Mouse (Mus musculus) cerebellum, adult 11 months (tissue): Measurements from ENCODE around the gene Vmn1r34.
"Not testable (repeated sequence)": the region's sequence is repeated elsewhere in the genome, so short reads cannot be mapped to it uniquely, and the experiment has no call there.

Experiments
- DNase-seq: peaks from one replicate; pipeline ENCODE4 v3.0.0; 2022

Vmn1r34 gene

DNA sequence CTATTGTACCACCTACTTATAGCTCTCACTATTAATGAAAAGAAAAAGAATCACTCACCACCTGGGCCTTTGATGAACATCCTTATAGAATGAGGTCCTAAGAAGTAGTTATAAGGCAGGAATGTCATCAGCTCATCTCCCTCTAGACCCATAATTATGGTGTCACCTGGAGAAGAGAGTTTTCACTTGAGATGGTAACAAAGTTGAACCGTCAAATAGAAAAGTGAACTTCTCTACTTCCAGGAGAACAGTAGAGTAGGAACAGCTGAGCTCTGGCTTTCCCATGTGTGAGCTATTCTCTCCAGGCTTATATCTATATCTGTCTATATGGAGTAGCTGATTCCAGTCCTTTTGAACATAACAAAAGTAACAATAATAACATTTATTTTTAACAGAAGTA is at the start of gene Vmn1r34:
TSS of gene Vmn1r34 (minus strand) at position 101 of the 400 bp plus-strand sequence.
- DNase-seq = no peak

DNA sequence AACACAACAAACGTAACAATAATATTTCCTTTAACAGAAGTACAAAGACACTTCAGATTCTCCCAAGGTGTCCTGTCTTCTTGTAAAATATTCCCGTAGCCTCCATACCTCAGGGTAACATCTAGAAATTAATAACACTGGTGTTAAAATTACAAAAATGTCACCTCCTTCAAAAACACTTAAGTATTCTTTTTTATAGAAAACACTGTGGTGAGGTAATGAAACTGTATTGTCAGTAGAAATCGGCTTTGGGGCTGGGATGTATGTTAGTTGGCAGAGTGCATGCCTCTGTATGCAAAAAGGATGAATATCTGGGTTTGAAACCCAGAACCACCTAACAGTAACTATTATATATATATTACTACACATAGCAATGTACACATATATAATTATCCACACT is 42.1 kb upstream of the Vmn1r34 start, which contains the start of gene Vmn1r35:
TSS of gene Vmn1r35 (minus strand) at position 101 of the 400 bp plus-strand sequence.
- no peak for DNase-seq

DNA sequence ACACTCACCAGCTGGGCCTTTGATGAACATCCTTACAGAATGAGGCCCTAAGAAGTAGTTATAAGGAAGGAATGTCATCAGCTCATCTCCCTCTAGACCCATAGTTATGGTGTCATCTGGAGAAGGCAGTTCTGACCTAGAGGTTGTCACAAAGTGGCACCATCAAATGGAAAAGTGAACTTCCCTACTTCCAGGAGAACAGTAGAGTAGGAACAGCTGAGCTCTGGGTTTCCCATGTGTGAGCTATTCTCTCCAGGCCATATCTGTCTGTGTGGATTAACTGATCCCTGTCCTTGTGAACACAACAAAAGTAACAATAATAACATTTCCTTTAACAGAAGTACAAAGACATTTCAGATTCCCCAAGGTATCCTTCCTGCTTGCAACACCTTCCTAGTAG is 25.5 kb downstream of the Vmn1r34 start, which contains the start of gene Vmn1r33:
TSS of gene Vmn1r33 (minus strand) at position 101 of the 400 bp plus-strand sequence.
- not testable (repeated sequence) for DNase-seq

DNA sequence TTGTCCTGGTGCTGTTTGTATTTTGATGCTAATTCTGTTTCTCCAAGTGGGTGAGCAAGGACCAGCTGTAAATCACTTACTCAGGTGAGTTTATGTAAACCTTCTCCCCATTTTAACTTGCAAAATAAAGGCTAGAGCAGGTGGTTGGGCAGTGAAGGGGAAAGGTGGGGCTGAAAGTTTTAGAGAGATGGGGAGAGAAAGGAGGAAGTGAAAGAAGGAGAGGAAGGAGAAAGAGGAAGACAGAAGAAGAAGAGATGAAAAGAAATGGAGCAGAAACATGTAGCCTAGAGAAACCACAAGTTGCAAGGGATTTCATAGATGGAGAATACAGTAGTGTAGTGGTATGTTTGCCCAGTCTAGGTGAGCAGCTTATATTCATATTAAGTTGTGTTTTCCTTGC is 47.9 kb downstream of the Vmn1r34 start:
- no peak for DNase-seq
